Mouse (Mus musculus) liver, embryonic 14.5 days (tissue): ENCODE results near the gene Pitpnm1. TPM values are rescaled to one million over a fixed set of nuclear protein-coding genes. Genes with fewer than 3 reads are reported as not detected.

Experiments
- ATAC-seq: fragments of 200-750 bp; cut with Nextera tagmentation; 2 replicates; pipeline ENCODE4 v1.8.0; 2017; ENCODE audit warnings: moderate number of reproducible peaks, mild to moderate bottlenecking, moderate library complexity; ENCODE audit not compliant: insufficient read depth
- DNase-seq, 3 experiments: peaks; one replicate each; pipeline ENCODE4 v3.0.0-alpha.2; 2012 to 2013; ENCODE audit warnings: low read depth in 3 of 3, low spot score in 3 of 3
- H3K27ac ChIP-seq: fragments of 300-500 bp; sonication (generic); 2 replicates; pipeline ENCODE4 v1.5.1; 2014; ENCODE audit warnings: moderate library complexity, mild to moderate bottlenecking, control low read depth, inconsistent platforms
- H3K27me3 ChIP-seq: fragments of 300-500 bp; sonication (generic); 2 replicates; pipeline ENCODE4 v1.6.1; 2014; ENCODE audit warnings: mild to moderate bottlenecking, low read length, moderate library complexity; ENCODE audit not compliant: control insufficient read depth, insufficient read depth
- H3K36me3 ChIP-seq: fragments of 300-500 bp; sonication (generic); replicated peaks from 2 replicates; pipeline ENCODE4 v1.6.1; 2014; ENCODE audit warnings: low read depth; ENCODE audit not compliant: control insufficient read depth, insufficient read depth
- H3K4me1 ChIP-seq, 2 experiments: fragments of 200-500 bp in 1 of 2; fragments of 300-500 bp in 1 of 2; sonication (generic) in 1 of 2; replicated peaks; 2 replicates each; pipeline ENCODE4 v1.6.1; 2012 to 2014; ENCODE audit warnings: antibody characterized with exemption in 1 of 2, inconsistent platforms in 1 of 2, low read length in 1 of 2; ENCODE audit not compliant: control insufficient read depth in 2 of 2, insufficient read depth in 2 of 2
- H3K4me2 ChIP-seq: fragments of 300-500 bp; sonication (generic); 2 replicates; pipeline ENCODE4 v1.6.1; 2014; ENCODE audit warnings: low read depth, mild to moderate bottlenecking, control low read depth, moderate library complexity
- H3K4me3 ChIP-seq, 2 experiments: fragments of 200-500 bp in 1 of 2; fragments of 300-500 bp in 1 of 2; sonication (generic) in 1 of 2; 2 replicates each; pipeline ENCODE4 v1.5.1; 2012 to 2014; ENCODE audit warnings: low read depth in 2 of 2, low read length in 2 of 2, mild to moderate bottlenecking in 2 of 2, control low read depth in 1 of 2, inconsistent platforms in 1 of 2, moderate library complexity in 1 of 2; ENCODE audit not compliant: insufficient read depth in 1 of 2
- H3K9ac ChIP-seq: fragments of 300-500 bp; sonication (generic); replicated peaks from 2 replicates; pipeline ENCODE4 v1.6.1; 2014; ENCODE audit warnings: mild to moderate bottlenecking, control low read depth, moderate library complexity
- H3K9me3 ChIP-seq: fragments of 300-500 bp; sonication (generic); 2 replicates; pipeline ENCODE4 v1.6.1; 2016; ENCODE audit warnings: low read length, mixed read lengths; ENCODE audit not compliant: control insufficient read depth
- CTCF ChIP-seq: IDR thresholded peaks from 2 replicates; pipeline ENCODE4 v1.5.1; 2016; ENCODE audit warnings: antibody characterized with exemption, low read depth, control low read depth
- EP300 ChIP-seq: IDR thresholded peaks from 2 replicates; pipeline ENCODE4 v1.6.1; 2016; ENCODE audit warnings: antibody characterized with exemption, low read depth
- WGBS: fragments of 180-500 bp; shearing (Covaris S2); extraction: QIAGEN DNeasy Blood & Tissue Kit; methylation state at CpG from one replicate; pipeline ENCODE4 v1.1.7; 2014; ENCODE audit not compliant: insufficient replicate concordance; 5-methylcytosine and 5-hydroxymethylcytosine counted together
- polyA plus RNA-seq, 2 experiments: library from polyadenylated mRNA; depleted of rRNA in 1 of 2; stranded (reverse) in 1 of 2; unstranded in 1 of 2; fragments of >200 nt; fragmentation: Nextera tagmentation in 1 of 2; extraction: Ambion mirVana in 1 of 2; gene quantifications; 2 replicates each; pipeline versions ENCODE4 v1.2.1 to v1.2.3; 2012 to 2014

Gene Pitpnm1
- polyA plus RNA-seq, 2 experiments, result 3.4 to 7.1 TPM

DNA sequence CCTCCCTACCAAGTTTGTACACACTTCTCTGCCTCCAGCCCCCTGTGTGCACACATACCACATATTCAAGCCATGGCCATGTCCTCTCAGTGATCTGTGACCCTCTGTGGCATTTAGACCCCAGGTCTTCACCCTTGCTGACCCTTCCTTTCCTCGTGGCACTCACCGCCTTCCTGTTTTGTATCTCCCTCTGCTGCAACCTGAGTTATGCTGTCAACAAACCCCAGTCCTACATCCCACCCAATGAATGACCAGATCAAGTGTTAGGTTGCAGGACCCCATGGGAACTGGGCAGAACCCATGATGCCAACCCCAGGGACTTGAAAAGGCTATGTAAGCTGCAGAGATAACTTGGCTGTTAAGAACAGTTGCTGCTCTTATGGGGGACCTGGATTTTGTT, 2.3 kb downstream of the Pitpnm1 start:
- Histone ChIP-seq H3K4me2 (no peak overlapping the region), H3K36me3 (no peaks in the 10 kb centered on the region), H3K4me3 (no peak overlapping the region), H3K27me3 (peaks cover 28% of the 10 kb centered on the region), H3K27ac (no peak overlapping the region), H3K9ac (no peak overlapping the region), H3K4me1 (peaks cover 19 to 22% of the 10 kb centered on the region in 2 experiments), H3K9me3 (no peaks in the 10 kb centered on the region)
- DNase-seq, result no peak
- WGBS, result 61% methylated on average over 2 of the region's 2 CpGs
- TF ChIP-seq EP300 (no peak), CTCF (no peak)
- ATAC-seq, result no peak

DNA sequence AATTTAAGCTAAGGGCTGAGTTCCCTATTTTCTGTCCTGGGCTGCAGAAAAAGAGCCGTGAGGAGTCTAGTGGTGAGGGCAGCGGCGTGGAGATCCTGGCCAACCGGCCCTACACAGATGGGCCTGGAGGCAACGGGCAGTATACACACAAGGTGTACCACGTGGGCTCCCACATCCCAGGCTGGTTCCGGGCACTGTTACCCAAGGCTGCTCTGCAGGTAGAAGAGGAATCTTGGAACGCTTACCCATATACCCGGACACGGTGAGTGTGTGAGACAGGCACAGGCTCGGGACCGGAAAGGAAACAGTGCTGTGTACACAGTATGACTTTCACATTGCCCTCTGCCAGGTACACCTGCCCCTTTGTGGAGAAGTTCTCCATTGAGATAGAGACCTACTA, 2.8 kb downstream of the Pitpnm1 start:
- ATAC-seq, result no peak
- H3K27me3 ChIP-seq, result peaks cover 28% of the 10 kb centered on the region

DNA sequence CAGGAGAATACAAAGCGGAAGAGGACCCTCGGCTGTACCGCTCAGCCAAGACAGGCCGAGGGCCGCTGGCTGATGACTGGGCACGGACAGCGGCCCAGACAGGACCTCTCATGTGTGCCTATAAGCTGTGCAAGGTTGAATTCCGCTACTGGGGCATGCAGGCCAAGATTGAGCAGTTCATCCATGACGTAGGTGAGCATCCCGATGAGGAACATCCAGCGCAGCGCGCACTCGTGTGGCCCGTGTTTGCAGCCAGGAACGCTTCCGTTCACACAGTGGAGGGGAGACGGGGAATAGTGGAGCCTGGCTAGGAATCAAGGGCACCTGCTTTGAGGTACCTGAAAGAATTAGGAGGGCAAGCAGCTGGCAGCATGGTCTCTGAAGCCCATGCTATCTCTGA, 3.5 kb downstream of the Pitpnm1 start:
- no peaks in the 10 kb centered on the region for H3K36me3 ChIP-seq
- H3K4me3 ChIP-seq, result no peak overlapping the region
- DNase-seq (no peak), ATAC-seq (no peak)
- H3K9me3 ChIP-seq, result no peaks in the 10 kb centered on the region
- WGBS, result 90% methylated on average over 18 of the region's 18 CpGs
- peaks cover 12 to 14% of the 10 kb centered on the region in 2 experiments for H3K4me1 ChIP-seq
- H3K27ac ChIP-seq, result no peak overlapping the region
- H3K27me3 ChIP-seq, result peaks cover 28% of the 10 kb centered on the region
- no peak overlapping the region for H3K4me2 ChIP-seq
- TF ChIP-seq CTCF (no peak), EP300 (no peak)
- no peak overlapping the region for H3K9ac ChIP-seq

More for the DNA sequence above, 2.8 kb downstream of the Pitpnm1 start:
- 82% methylated on average over 12 of the region's 12 CpGs for WGBS
- Histone ChIP-seq H3K4me1 (peaks cover 18 to 21% of the 10 kb centered on the region in 2 experiments), H3K9me3 (no peaks in the 10 kb centered on the region), H3K4me3 (no peak overlapping the region), H3K4me2 (no peak overlapping the region), H3K36me3 (no peaks in the 10 kb centered on the region), H3K27ac (no peak overlapping the region), H3K9ac (no peak overlapping the region)
- TF ChIP-seq CTCF (no peak), EP300 (no peak)
- DNase-seq, result no peak

DNA sequence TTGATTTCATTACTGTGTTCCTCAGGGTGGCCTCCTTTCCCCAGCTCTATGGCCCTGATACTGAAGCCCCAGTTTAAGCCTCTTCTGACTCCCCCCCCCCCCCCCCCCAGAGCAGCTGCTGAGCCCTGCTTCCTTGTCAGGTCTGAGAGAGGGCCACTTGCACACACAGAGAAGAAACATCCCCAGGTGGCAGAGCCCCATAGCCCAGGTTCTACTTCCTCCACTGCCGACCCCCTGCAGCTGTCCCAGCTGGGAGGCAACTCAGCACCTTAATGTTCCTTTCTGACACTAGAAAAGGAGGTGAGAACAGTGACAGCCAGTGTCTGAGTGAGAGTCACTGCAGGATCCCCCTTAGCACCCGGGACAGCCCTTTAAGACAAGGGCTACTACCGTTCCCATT, 4.0 kb downstream of the Pitpnm1 start:
- Histone ChIP-seq H3K4me1 (peaks cover 9 to 10% of the 10 kb centered on the region in 2 experiments), H3K4me2 (no peak overlapping the region), H3K27ac (no peak overlapping the region), H3K36me3 (no peaks in the 10 kb centered on the region), H3K9me3 (no peaks in the 10 kb centered on the region), H3K4me3 (no peak overlapping the region), H3K27me3 (peaks cover 28% of the 10 kb centered on the region), H3K9ac (no peak overlapping the region)
- 61% methylated on average over 3 of the region's 3 CpGs for WGBS
- ATAC-seq, result no peak
- TF ChIP-seq CTCF (no peak), EP300 (no peak)
- DNase-seq, result no peak

DNA sequence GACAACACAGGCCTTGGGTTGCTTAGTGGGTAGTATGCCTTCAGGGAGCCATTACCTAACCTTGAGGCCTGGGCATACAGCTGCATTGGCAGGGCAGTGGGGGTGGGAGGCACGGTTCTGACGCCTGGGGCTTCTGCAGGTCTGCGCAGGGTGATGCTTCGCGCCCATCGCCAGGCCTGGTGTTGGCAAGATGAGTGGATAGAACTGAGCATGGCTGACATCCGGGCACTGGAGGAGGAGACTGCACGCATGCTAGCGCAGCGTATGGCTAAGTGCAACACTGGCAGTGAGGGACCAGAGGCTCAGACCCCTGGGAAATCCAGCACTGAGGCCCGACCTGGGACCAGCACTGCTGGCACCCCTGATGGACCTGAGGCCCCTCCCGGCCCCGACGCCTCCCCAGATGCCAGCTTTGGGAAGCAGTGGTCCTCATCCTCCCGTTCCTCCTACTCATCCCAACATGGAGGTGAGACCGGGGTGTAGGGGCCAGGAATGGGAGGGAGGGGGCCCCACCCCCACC, 4.9 kb downstream of the Pitpnm1 start:
- ATAC-seq, result no peak
- H3K4me3 ChIP-seq, result no peak overlapping the region
- peaks cover 28% of the 10 kb centered on the region for H3K27me3 ChIP-seq

More for the DNA sequence above, 4.9 kb downstream of the Pitpnm1 start:
- H3K27ac ChIP-seq, result no peak overlapping the region
- DNase-seq, result no peak
- WGBS, result 82% methylated on average over 16 of the region's 16 CpGs
- no peaks in the 10 kb centered on the region for H3K9me3 ChIP-seq
- no peak overlapping the region for H3K9ac ChIP-seq
- H3K4me1 ChIP-seq, result peaks cover 3% of the 10 kb centered on the region in 2 experiments; a peak in 3 of 4 replicates
- H3K36me3 ChIP-seq, result no peaks in the 10 kb centered on the region
- TF ChIP-seq CTCF, result no peak
- no peak for TF ChIP-seq EP300
- H3K4me2 ChIP-seq, result no peak overlapping the region
